Mouse (Mus musculus) layer of hippocampus, adult 9-10 months (tissue): ENCODE data around the gene E130308A19Rik.
"Not testable (repeated sequence)": the region's sequence is repeated elsewhere in the genome, so short reads cannot be mapped to it uniquely, and the experiment has no call there.

ENCODE experiments used
- DNase-seq: peaks from one replicate; pipeline ENCODE4 v3.0.0; 2022; ENCODE audit warnings: low spot score

E130308A19Rik gene

GRCm38 (mm10) chr4:59786661-59787060, 160.7 kb downstream of the E130308A19Rik start:
- no peak for DNase-seq

DNA sequence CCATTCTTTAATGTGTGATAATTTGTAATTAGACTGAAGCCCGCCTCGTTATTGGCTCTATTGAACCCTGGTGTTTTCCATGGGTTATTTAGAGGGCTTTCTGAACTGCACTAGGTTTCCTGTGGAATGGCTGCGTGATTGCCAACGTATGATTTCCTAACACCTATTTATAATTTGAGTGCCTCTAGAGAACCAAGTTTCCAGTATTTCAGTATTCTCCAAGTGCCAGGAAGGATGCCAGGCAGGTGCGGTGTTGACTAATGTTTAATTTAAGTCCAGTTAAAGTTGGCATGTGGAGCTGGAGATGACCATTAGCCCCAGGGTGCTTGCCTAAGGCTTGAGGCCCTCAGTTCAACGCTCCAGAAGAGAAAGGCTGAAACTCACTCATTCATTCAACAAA, 161.1 kb downstream of the E130308A19Rik start:
- DNase-seq = no peak

GRCm38 (mm10) chr4:59789015-59789414, 163.0 kb downstream of the E130308A19Rik start:
- DNase-seq = no peak

DNA sequence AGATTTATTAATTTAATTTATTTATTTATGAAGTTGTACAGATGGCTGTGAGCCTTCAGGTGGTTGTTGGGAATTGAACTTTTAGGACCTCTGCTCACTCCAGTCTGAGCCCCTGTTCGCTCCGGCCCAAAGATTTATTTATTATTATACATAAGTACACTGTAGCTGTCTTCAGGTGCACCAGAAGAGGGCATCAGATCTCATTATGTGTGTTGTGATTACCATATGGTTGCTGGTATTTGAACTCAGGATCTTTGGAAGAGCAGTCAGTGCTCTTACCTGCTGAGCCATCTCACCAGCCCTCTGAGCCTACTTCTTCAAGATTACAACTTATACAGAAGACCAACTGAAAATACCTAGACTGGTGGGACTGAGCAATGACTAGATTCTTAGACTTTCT, 167.6 kb downstream of the E130308A19Rik start:
- not testable (repeated sequence) for DNase-seq

DNA sequence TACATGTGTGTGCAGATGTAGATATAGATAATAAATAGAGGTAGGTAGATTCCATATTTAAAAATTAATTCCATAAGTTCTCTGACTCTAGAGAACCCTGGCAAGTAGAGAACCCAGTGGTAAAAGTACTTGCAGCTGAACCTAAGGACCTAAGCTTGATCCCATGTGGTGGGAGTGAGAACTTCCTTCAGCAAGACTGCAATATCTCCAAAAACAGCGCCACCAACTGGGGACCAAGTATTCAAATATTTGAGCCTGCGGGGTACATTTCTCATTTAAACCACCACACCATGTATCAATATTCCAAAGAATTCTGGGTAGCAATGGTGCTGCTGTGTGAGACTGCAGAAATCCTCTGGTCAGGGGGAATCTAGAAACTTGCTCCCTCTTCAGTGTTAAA, 168.1 kb downstream of the E130308A19Rik start:
- DNase-seq = no peak

DNA sequence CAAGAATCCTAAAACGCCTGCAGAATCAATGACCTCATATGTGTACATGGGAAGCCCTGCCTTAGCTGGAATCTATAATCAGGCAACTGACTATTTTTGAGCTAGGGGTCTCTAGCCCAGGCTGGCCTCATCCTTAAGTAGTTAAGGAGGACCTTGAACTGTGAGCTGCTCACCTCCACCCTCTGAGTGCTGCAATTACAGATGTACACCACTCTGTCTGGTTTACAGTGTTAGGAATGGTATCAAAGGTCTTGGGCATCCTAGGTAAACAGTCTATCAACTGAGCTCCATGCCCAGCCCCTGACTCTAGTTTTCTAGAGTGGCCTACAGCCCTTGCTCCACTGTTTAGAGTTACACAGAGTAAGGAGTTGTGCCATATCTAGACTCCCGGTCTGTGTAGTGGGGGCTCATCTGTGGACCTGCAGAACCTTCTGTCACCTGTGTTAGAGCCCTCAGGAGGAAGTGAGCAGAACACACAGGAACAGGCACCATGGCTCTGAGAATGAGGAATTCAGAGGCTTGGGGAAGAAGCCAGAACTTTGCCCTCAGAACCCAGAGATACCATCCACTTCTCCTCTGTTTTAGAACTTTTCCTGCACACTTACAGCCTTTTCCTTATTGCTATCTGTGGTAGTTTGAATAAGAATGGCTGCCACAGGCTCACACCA, 169.9 kb downstream of the E130308A19Rik start:
- DNase-seq = no peak

GRCm38 (mm10) chr4:59800181-59800580, 174.2 kb downstream of the E130308A19Rik start:
- DNase-seq = no peak

GRCm38 (mm10) chr4:59801489-59801888, 175.5 kb downstream of the E130308A19Rik start, which contains the start of gene Inip:
Gene Inip, minus strand, starts transcription at chr4:59801589.
- no peak for DNase-seq

GRCm38 (mm10) chr4:59802107-59802506, 176.1 kb downstream of the E130308A19Rik start:
- DNase-seq = no peak

DNA sequence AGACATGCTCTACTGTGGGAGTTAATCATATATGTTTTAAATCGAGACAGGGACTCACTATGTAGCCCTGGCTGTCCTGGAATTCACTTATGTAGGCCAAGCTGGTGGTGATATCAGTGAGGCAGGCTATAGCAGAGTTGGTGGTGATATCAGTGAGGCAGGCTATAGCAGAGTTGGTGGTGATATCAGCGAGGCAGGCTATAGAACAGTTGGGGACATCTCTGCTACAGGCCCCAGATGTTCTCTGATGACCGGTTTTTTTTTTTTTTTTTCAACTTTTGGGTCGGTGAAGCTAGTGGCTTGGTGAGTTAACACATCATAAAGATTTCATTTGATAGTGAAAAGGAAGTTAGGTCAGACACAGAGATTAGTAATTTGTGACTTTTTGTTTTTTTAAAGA, 176.8 kb downstream of the E130308A19Rik start:
- no peak for DNase-seq

GRCm38 (mm10) chr4:59803358-59803757, 177.3 kb downstream of the E130308A19Rik start:
- no peak for DNase-seq

GRCm38 (mm10) chr4:59804754-59805153, 178.7 kb downstream of the E130308A19Rik start:
- no peak for DNase-seq

DNA sequence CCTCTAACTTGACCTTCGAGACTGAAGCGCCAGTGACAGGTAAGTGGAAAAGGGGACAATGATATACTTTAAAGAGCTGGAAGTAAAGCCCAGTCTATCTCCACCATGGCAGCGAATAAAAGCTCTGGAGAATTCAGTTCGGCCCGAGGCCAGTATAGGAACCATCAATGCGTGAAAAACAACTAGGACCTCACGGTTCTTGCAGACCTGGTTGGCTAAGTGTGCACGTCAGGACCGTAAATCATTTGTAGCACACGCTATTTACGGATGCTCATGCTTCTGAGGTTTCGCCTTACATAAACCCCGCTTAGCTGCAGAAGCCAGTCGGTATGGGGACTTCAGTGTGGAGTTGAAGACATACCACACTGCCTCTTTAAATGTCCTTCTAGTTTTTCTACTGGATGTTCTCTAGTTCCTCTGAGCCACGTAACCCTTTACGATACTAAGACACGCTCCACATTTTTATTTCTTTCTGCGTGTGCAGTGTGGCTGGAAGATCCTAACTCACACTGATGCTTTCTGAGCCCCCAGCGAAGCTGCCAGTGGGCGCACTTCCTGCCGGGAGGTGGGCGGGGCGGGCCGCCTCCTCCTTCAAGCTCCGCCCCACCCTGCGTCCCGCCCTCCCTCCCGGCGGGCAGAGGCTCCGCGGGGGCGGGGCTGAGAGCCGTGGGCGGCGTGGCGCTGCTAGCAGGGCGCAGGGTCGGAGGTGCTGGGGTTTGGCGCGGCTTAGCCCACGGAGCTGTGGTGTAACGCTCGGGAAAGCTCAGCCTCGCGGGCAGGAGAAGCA, 179.4 kb downstream of the E130308A19Rik start, which contains the start of gene Snx30:
Gene Snx30, plus strand, starts transcription at position 660 of the 787 bp plus-strand sequence.
- no peak for DNase-seq

- DNase-seq = no peak
These were observed 180.2 kb downstream of the E130308A19Rik start for GRCm38 (mm10) chr4:59805968-59806878.

- DNase-seq = no peak
These were observed 180.8 kb downstream of the E130308A19Rik start for GRCm38 (mm10) chr4:59806879-59807195.

- no peak for DNase-seq
These were observed 181.5 kb downstream of the E130308A19Rik start for GRCm38 (mm10) chr4:59807521-59807920.

- no peak for DNase-seq
These were observed 182.4 kb downstream of the E130308A19Rik start for GRCm38 (mm10) chr4:59808396-59808795.
